Mouse (Mus musculus) limb, embryonic 12.5 days (tissue): ENCODE results near the gene Clec1a. TPM values are rescaled to one million over a fixed set of nuclear protein-coding genes. Genes with fewer than 3 reads are reported as not detected.
"Not testable (repeated sequence)": the region's sequence is repeated elsewhere in the genome, so short reads cannot be mapped to it uniquely, and the experiment has no call there.

Experiments used
- ATAC-seq: fragments of 200-750 bp; cut with Nextera tagmentation; 2 replicates; pipeline ENCODE4 v1.8.0; 2017; ENCODE audit warnings: low read depth, moderate TSS enrichment; ENCODE audit not compliant: insufficient number of reproducible peaks, insufficient read depth, low FRiP score, low TSS enrichment
- H3K27ac ChIP-seq: fragments of 300-500 bp; sonication (generic); 2 replicates; pipeline ENCODE4 v1.5.1; 2016; ENCODE audit warnings: mild to moderate bottlenecking, moderate library complexity
- H3K27me3 ChIP-seq: fragments of 300-500 bp; sonication (generic); 2 replicates; pipeline ENCODE4 v1.6.1; 2016; ENCODE audit warnings: mild to moderate bottlenecking, moderate library complexity
- H3K36me3 ChIP-seq: fragments of 300-500 bp; sonication (generic); 2 replicates; pipeline ENCODE4 v1.6.1; 2016; ENCODE audit warnings: mild to moderate bottlenecking, moderate library complexity
- H3K4me1 ChIP-seq: fragments of 300-500 bp; sonication (generic); replicated peaks from 2 replicates; pipeline ENCODE4 v1.6.1; 2016
- H3K4me2 ChIP-seq: fragments of 300-500 bp; sonication (generic); 2 replicates; pipeline ENCODE4 v1.6.1; 2016; ENCODE audit warnings: mild to moderate bottlenecking, moderate library complexity
- H3K4me3 ChIP-seq: fragments of 300-500 bp; sonication (generic); replicated peaks from 2 replicates; pipeline ENCODE4 v1.5.1; 2016; ENCODE audit warnings: mild to moderate bottlenecking
- H3K9ac ChIP-seq: fragments of 300-500 bp; sonication (generic); replicated peaks from 2 replicates; pipeline ENCODE4 v1.6.1; 2016; ENCODE audit warnings: mild to moderate bottlenecking, moderate library complexity
- H3K9me3 ChIP-seq: fragments of 300-500 bp; sonication (generic); 2 replicates; pipeline ENCODE4 v1.6.1; 2016; ENCODE audit warnings: mild to moderate bottlenecking, moderate library complexity
- WGBS: fragments of 180-500 bp; shearing (Covaris S2); methylation state at CpG from one replicate; pipeline ENCODE4 v1.1.7; 2016; 5-methylcytosine and 5-hydroxymethylcytosine counted together
- polyA plus RNA-seq: library from polyadenylated mRNA; unstranded; fragments of >200 nt; fragmentation: Nextera tagmentation; extraction: Ambion mirVana; gene quantifications from 2 replicates; pipeline ENCODE4 v1.2.1, GENCODE M21; 2016

The Clec1a gene
- 1.3 and 1.7 TPM in 2 replicates for polyA plus RNA-seq

- H3K27me3 ChIP-seq, result no peaks in the 10 kb centered on the region
- 60% methylated on average over 13 of the region's 13 CpGs for WGBS
Observed at GRCm38 (mm10) chr6:129451411-129452039, at the start of gene Clec1a. Gene Clec1a, minus strand, starts transcription at chr6:129452000.

GRCm38 (mm10) chr6:129499516-129499915, 47.7 kb upstream of the Clec1a start:
- H3K9me3 ChIP-seq, H3K4me3 ChIP-seq, H3K27ac ChIP-seq, ATAC-seq, H3K4me1 ChIP-seq, H3K9ac ChIP-seq, H3K36me3 ChIP-seq, H3K27me3 ChIP-seq, H3K4me2 ChIP-seq: not testable (repeated sequence)
- WGBS, result 96% methylated on average over 1 of the region's 1 CpGs

More at GRCm38 (mm10) chr6:129451411-129452039, at the start of gene Clec1a:
- Histone ChIP-seq H3K27ac (no peak within 1 kb of the TSS), H3K4me3 (no peak within 1 kb of the TSS), H3K36me3 (no peaks in the 10 kb centered on the region), H3K9ac (no peak within 1 kb of the TSS), H3K4me2 (no peak within 1 kb of the TSS), H3K9me3 (no peaks in the 10 kb centered on the region), H3K4me1 (no peaks in the 10 kb centered on the region)
- no peak for ATAC-seq

- Histone ChIP-seq H3K4me1 (no peaks in the 10 kb centered on the region), H3K27me3 (no peaks in the 10 kb centered on the region), H3K9me3 (no peaks in the 10 kb centered on the region), H3K27ac (no peak overlapping the region), H3K9ac (no peak overlapping the region), H3K4me2 (no peak overlapping the region), H3K4me3 (no peak overlapping the region), H3K36me3 (no peaks in the 10 kb centered on the region)
- WGBS, result 92% methylated on average over 3 of the region's 3 CpGs
- no peak for ATAC-seq
Observed at GRCm38 (mm10) chr6:129497345-129498218, 45.8 kb upstream of the Clec1a start.

GRCm38 (mm10) chr6:129494924-129495323, 43.1 kb upstream of the Clec1a start:
- no peak overlapping the region for H3K9ac ChIP-seq
- H3K4me1 ChIP-seq, result no peaks in the 10 kb centered on the region
- no peak overlapping the region for H3K4me2 ChIP-seq
- no peak overlapping the region for H3K4me3 ChIP-seq
- no peaks in the 10 kb centered on the region for H3K36me3 ChIP-seq
- H3K9me3 ChIP-seq, result no peaks in the 10 kb centered on the region
- no peaks in the 10 kb centered on the region for H3K27me3 ChIP-seq
- ATAC-seq, result no peak
- H3K27ac ChIP-seq, result no peak overlapping the region
- 84% methylated on average over 4 of the region's 4 CpGs for WGBS

- no peak overlapping the region for H3K9ac ChIP-seq
- no peak for ATAC-seq
- no peaks in the 10 kb centered on the region for H3K36me3 ChIP-seq
- H3K4me2 ChIP-seq, result no peak overlapping the region
- no peak overlapping the region for H3K4me3 ChIP-seq
- no peaks in the 10 kb centered on the region for H3K9me3 ChIP-seq
- WGBS, result 70% methylated on average over 8 of the region's 8 CpGs
- H3K27ac ChIP-seq, result no peak overlapping the region
- H3K27me3 ChIP-seq, result no peaks in the 10 kb centered on the region
- no peaks in the 10 kb centered on the region for H3K4me1 ChIP-seq
Observed at GRCm38 (mm10) chr6:129480089-129480958, 28.5 kb upstream of the Clec1a start.

- H3K27me3 ChIP-seq, result no peaks in the 10 kb centered on the region
- no peaks in the 10 kb centered on the region for H3K9me3 ChIP-seq
- no peak overlapping the region for H3K4me2 ChIP-seq
- no peak for ATAC-seq
- H3K27ac ChIP-seq, result no peak overlapping the region
- no peaks in the 10 kb centered on the region for H3K36me3 ChIP-seq
- no peaks in the 10 kb centered on the region for H3K4me1 ChIP-seq
- H3K4me3 ChIP-seq, result no peak overlapping the region
- WGBS, result 26% methylated on average over 13 of the region's 13 CpGs
- no peak overlapping the region for H3K9ac ChIP-seq
Observed at GRCm38 (mm10) chr6:129476404-129477126, 24.8 kb upstream of the Clec1a start.

GRCm38 (mm10) chr6:129472627-129473026, 20.8 kb upstream of the Clec1a start:
- H3K9ac ChIP-seq, result no peak overlapping the region
- H3K27ac ChIP-seq, result no peak overlapping the region
- H3K36me3 ChIP-seq, result no peaks in the 10 kb centered on the region
- no peak overlapping the region for H3K4me2 ChIP-seq
- no peaks in the 10 kb centered on the region for H3K9me3 ChIP-seq
- H3K4me3 ChIP-seq, result no peak overlapping the region
- no peaks in the 10 kb centered on the region for H3K27me3 ChIP-seq
- no peak for ATAC-seq
- no peaks in the 10 kb centered on the region for H3K4me1 ChIP-seq
- 64% methylated on average over 5 of the region's 5 CpGs for WGBS

GRCm38 (mm10) chr6:129471386-129471785, 19.6 kb upstream of the Clec1a start:
- no peak for ATAC-seq
- no peaks in the 10 kb centered on the region for H3K4me1 ChIP-seq
- 93% methylated on average over 6 of the region's 6 CpGs for WGBS
- H3K4me3 ChIP-seq, result no peak overlapping the region
- no peak overlapping the region for H3K9ac ChIP-seq
- no peaks in the 10 kb centered on the region for H3K27me3 ChIP-seq
- H3K4me2 ChIP-seq, result no peak overlapping the region
- no peak overlapping the region for H3K27ac ChIP-seq
- no peaks in the 10 kb centered on the region for H3K9me3 ChIP-seq
- H3K36me3 ChIP-seq, result no peaks in the 10 kb centered on the region

- Histone ChIP-seq H3K4me2 (no peak overlapping the region), H3K4me1 (no peaks in the 10 kb centered on the region), H3K9me3 (no peaks in the 10 kb centered on the region), H3K4me3 (no peak overlapping the region), H3K36me3 (no peaks in the 10 kb centered on the region), H3K27ac (no peak overlapping the region), H3K27me3 (no peaks in the 10 kb centered on the region), H3K9ac (no peak overlapping the region)
- no peak for ATAC-seq
- WGBS, result 45% methylated on average over 6 of the region's 6 CpGs
Observed at GRCm38 (mm10) chr6:129449743-129450142, 2.1 kb downstream of the Clec1a start.

- H3K27me3 ChIP-seq, result no peaks in the 10 kb centered on the region
- H3K9me3 ChIP-seq, result no peaks in the 10 kb centered on the region
- 85% methylated on average over 2 of the region's 2 CpGs for WGBS
- no peak overlapping the region for H3K27ac ChIP-seq
- H3K36me3 ChIP-seq, result no peaks in the 10 kb centered on the region
- no peak overlapping the region for H3K9ac ChIP-seq
- no peak overlapping the region for H3K4me3 ChIP-seq
- no peaks in the 10 kb centered on the region for H3K4me1 ChIP-seq
- ATAC-seq, result no peak
- no peak overlapping the region for H3K4me2 ChIP-seq
Observed at GRCm38 (mm10) chr6:129438033-129438432, 13.8 kb downstream of the Clec1a start.
